In genomic region chr8:89037536-89038236, GRCm38 (mm10) we compare ENCODE assay signal across 9 mouse cellular contexts. TPM values are rescaled to one million over a fixed set of nuclear protein-coding genes. Genes with fewer than 3 reads are reported as not detected.
DNase-seq lines count a peak whose midpoint lies in the region; ATAC-seq lines count a peak whose summit lies in the region.
"Had no signal": no experiment of that assay in that cellular context is flagged by ENCODE, and none has a peak within 500 bp of the region (broad histone marks: within the 10 kb centered on the region; RNA-seq: fewer than 3 reads in every experiment).

No protein-coding gene starts in this region.

- 0 out of 2 replicates have a peak overlapping the region, but pooled peaks have one; percentile 39 for H3K27ac ChIP-seq in hindbrain, embryonic 16.5 days (ENCODE audit: low read depth, low read length)
- H3K27ac ChIP-seq in limb, embryonic 15.5 days: no peak overlapping the region
- H3K27ac ChIP-seq: lung, embryonic 15.5 days had no signal

- ATAC-seq in hindbrain, embryonic 16.5 days: no peak
- ATAC-seq in limb, embryonic 15.5 days (ENCODE audit: insufficient number of reproducible peaks, low FRiP score, low TSS enrichment, low read depth): no peak
- ATAC-seq in activated CD4-positive, CD25-positive, alpha-beta regulatory T cell, adult 4 months: no peak

- 13% methylated on average over 9 of the region's 9 CpGs for WGBS in hindbrain, embryonic 16.5 days
- 26% methylated on average over 9 of the region's 9 CpGs for WGBS in limb, embryonic 15.5 days

- no peaks in the 10 kb centered on the region for H3K9me3 ChIP-seq in hindbrain, embryonic 16.5 days (ENCODE audit: control insufficient read depth, low read length)
- H3K9me3 ChIP-seq in limb, embryonic 15.5 days: no peaks in the 10 kb centered on the region
- H3K9me3 ChIP-seq: lung, embryonic 15.5 days had no signal

- no peak overlapping the region for H3K4me3 ChIP-seq in hindbrain, embryonic 16.5 days (ENCODE audit: low read length)
- H3K4me3 ChIP-seq in limb, embryonic 15.5 days: peak overlapping the region; percentile 5; the same call in 1 of the 2 replicates
- H3K4me3 ChIP-seq: lung, embryonic 15.5 days had no signal

- H3K27me3 ChIP-seq in hindbrain, embryonic 16.5 days (replicated peaks; ENCODE audit: control insufficient read depth, insufficient read depth, low read length): peaks cover 11% of the 10 kb centered on the region
- peaks cover 61% of the 10 kb centered on the region for H3K27me3 ChIP-seq in limb, embryonic 15.5 days

- H3K36me3 ChIP-seq in hindbrain, embryonic 16.5 days (ENCODE audit: control insufficient read depth, insufficient read depth, low read length): no peaks in the 10 kb centered on the region
- H3K36me3 ChIP-seq in limb, embryonic 15.5 days: no peaks in the 10 kb centered on the region
- H3K36me3 ChIP-seq: lung, embryonic 15.5 days had no signal

- H3K4me1 ChIP-seq in hindbrain, embryonic 16.5 days (ENCODE audit: control insufficient read depth, insufficient read depth, low read depth, low read length): peaks cover 13% of the 10 kb centered on the region
- H3K4me1 ChIP-seq in limb, embryonic 15.5 days: peaks cover 19% of the 10 kb centered on the region

- H3K4me2 ChIP-seq in hindbrain, embryonic 16.5 days (ENCODE audit: low read length): peak overlapping the region; percentile 22
- peak overlapping the region; percentile 6; the same call in 1 of the 2 replicates for H3K4me2 ChIP-seq in limb, embryonic 15.5 days
- H3K4me2 ChIP-seq: lung, embryonic 15.5 days had no signal

- no peak overlapping the region for H3K9ac ChIP-seq in hindbrain, embryonic 16.5 days (ENCODE audit: low read depth, low read length)
- H3K9ac ChIP-seq in limb, embryonic 15.5 days: no peak overlapping the region
- H3K9ac ChIP-seq: lung, embryonic 15.5 days had no signal

- peak; percentile 62 for DNase-seq in embryo, embryonic 10 days (ENCODE audit: low spot score)
- no peak for DNase-seq in embryo, embryonic 11 days
- DNase-seq in embryo, embryonic 9.5 days (ENCODE audit: extremely low spot score): peak; percentile 58
- no peak for DNase-seq in urinary bladder, postnatal 10 days (ENCODE audit: low spot score)
- DNase-seq in urinary bladder, adult 18-20 months (ENCODE audit: low spot score in 2 of 2): no peak

RNA-seq across cellular contexts. Expression of gene Sall1, which starts 6.3 kb away (rescaled TPM):
- polyA plus RNA-seq in hindbrain, embryonic 16.5 days (2015; fragmentation: Nextera tagmentation; extraction: Ambion mirVana): 5.3 and 7.2 TPM in 2 replicates
- polyA plus RNA-seq in limb, embryonic 15.5 days (2015; fragmentation: Nextera tagmentation; extraction: Ambion mirVana): 4.5 and 6.0 TPM in 2 replicates
- polyA plus RNA-seq in activated CD4-positive, CD25-positive, alpha-beta regulatory T cell, adult 4 months (2017; shearing (Covaris generic)): not detected

Comparison
In these comparisons a context has a peak if more than half of its experiments do, and no peak if none do; other contexts are left out.
1. DNase-seq: peak in embryo, embryonic 10 days (single experiment) and embryo, embryonic 9.5 days (single experiment); none in embryo, embryonic 11 days (single experiment), urinary bladder, postnatal 10 days (single experiment) and urinary bladder, adult 18-20 months (0 of 2).